Mouse (Mus musculus) heart, postnatal 0 days (tissue): ENCODE results near the gene Fthl17a. TPM values are rescaled to one million over a fixed set of nuclear protein-coding genes. Genes with fewer than 3 reads are reported as not detected.

Source experiments
- ATAC-seq: fragments of 200-750 bp; cut with Nextera tagmentation; 2 replicates; pipeline ENCODE4 v1.8.0; 2017; ENCODE audit warnings: low read depth, moderate number of reproducible peaks, moderate library complexity; ENCODE audit not compliant: insufficient read depth
- DNase-seq: peaks from one replicate; pipeline ENCODE4 v3.0.0-alpha.2; 2016; ENCODE audit warnings: low spot score
- H3K27ac ChIP-seq: fragments of 300-500 bp; sonication (generic); 2 replicates; pipeline ENCODE4 v1.5.1; 2014; ENCODE audit warnings: low read depth, mild to moderate bottlenecking
- H3K27me3 ChIP-seq: fragments of 300-500 bp; sonication (generic); 2 replicates; pipeline ENCODE4 v1.6.1; 2014; ENCODE audit warnings: low read length, mixed read lengths; ENCODE audit not compliant: control insufficient read depth, insufficient read depth
- H3K36me3 ChIP-seq: fragments of 300-500 bp; sonication (generic); replicated peaks from 2 replicates; pipeline ENCODE4 v1.6.1; 2014; ENCODE audit warnings: low read length, mixed read lengths; ENCODE audit not compliant: control insufficient read depth, insufficient read depth
- H3K4me1 ChIP-seq: fragments of 300-500 bp; sonication (generic); 2 replicates; pipeline ENCODE4 v1.6.1; 2014; ENCODE audit warnings: antibody characterized with exemption; ENCODE audit not compliant: control insufficient read depth, insufficient read depth
- H3K4me2 ChIP-seq: fragments of 300-500 bp; sonication (generic); 2 replicates; pipeline ENCODE4 v1.6.1; 2014; ENCODE audit warnings: low read depth, mild to moderate bottlenecking, low read length, moderate library complexity
- H3K4me3 ChIP-seq: fragments of 300-500 bp; sonication (generic); 2 replicates; pipeline ENCODE4 v1.5.1; 2014; ENCODE audit warnings: low read depth, low read length
- H3K9ac ChIP-seq: fragments of 300-500 bp; sonication (generic); replicated peaks from 2 replicates; pipeline ENCODE4 v1.6.1; 2014; ENCODE audit warnings: low read depth, low read length, mixed read lengths
- H3K9me3 ChIP-seq: fragments of 300-500 bp; sonication (generic); replicated peaks from 2 replicates; pipeline ENCODE4 v1.6.1; 2016; ENCODE audit warnings: low read length; ENCODE audit not compliant: control insufficient read depth
- CTCF ChIP-seq: IDR thresholded peaks from 2 replicates; pipeline ENCODE4 v1.5.1; 2016; ENCODE audit warnings: antibody characterized with exemption, control low read depth, low read depth
- EP300 ChIP-seq: IDR thresholded peaks from 2 replicates; pipeline ENCODE4 v1.6.1; 2016; ENCODE audit warnings: antibody characterized with exemption, low read depth
- WGBS: fragments of 180-500 bp; shearing (Covaris S2); extraction: QIAGEN DNeasy Blood & Tissue Kit; methylation state at CpG from one replicate; pipeline ENCODE4 v1.1.7; 2014; 5-methylcytosine and 5-hydroxymethylcytosine counted together
- polyA plus RNA-seq: library from polyadenylated mRNA; unstranded; fragments of >200 nt; fragmentation: Nextera tagmentation; extraction: Ambion mirVana; gene quantifications from 2 replicates; pipeline ENCODE4 v1.2.1, GENCODE M21; 2015
- total RNA-seq: library from RNA; depleted of rRNA; stranded (reverse); fragments of >200 nt; gene quantifications from 2 replicates; pipeline ENCODE4 v1.2.3, GENCODE M21; 2014; ENCODE audit warnings: low replicate concordance; rRNA removed

The Fthl17a gene
- total RNA-seq, result not detected in 2 replicates
- not detected in 2 replicates for polyA plus RNA-seq

GRCm38 (mm10) chrX:85249379-85249778 is at the start of gene Fthl17a:
TSS of gene Fthl17a (plus strand) at chrX:85249679.
- WGBS, result 62% methylated on average over 2 of the region's 2 CpGs
- ATAC-seq, result no peak
- no peak within 1 kb of the TSS for H3K9ac ChIP-seq

GRCm38 (mm10) chrX:85207001-85207400 is 42.5 kb upstream of the Fthl17a start:
- Histone ChIP-seq H3K4me2 (no peak overlapping the region), H3K9me3 (no peaks in the 10 kb centered on the region), H3K9ac (no peak overlapping the region), H3K4me1 (no peaks in the 10 kb centered on the region), H3K27ac (no peak overlapping the region), H3K4me3 (no peak overlapping the region), H3K36me3 (no peaks in the 10 kb centered on the region), H3K27me3 (no peaks in the 10 kb centered on the region)
- WGBS, result 68% methylated on average over 2 of the region's 2 CpGs
- DNase-seq, result no peak
- TF ChIP-seq EP300 (no peak), CTCF (no peak)
- no peak for ATAC-seq

More at GRCm38 (mm10) chrX:85249379-85249778, at the start of gene Fthl17a:
- TF ChIP-seq EP300, result no peak
- TF ChIP-seq CTCF, result no peak
- Histone ChIP-seq H3K27me3 (no peaks in the 10 kb centered on the region), H3K4me3 (no peak within 1 kb of the TSS), H3K4me1 (no peaks in the 10 kb centered on the region), H3K36me3 (no peaks in the 10 kb centered on the region), H3K9me3 (no peaks in the 10 kb centered on the region), H3K4me2 (no peak within 1 kb of the TSS), H3K27ac (no peak within 1 kb of the TSS)
- DNase-seq, result no peak

- TF ChIP-seq CTCF, result no peak
- TF ChIP-seq EP300, result no peak
- Histone ChIP-seq H3K9me3 (no peaks in the 10 kb centered on the region), H3K4me1 (no peaks in the 10 kb centered on the region), H3K4me3 (no peak overlapping the region), H3K9ac (no peak overlapping the region), H3K36me3 (no peaks in the 10 kb centered on the region), H3K27ac (no peak overlapping the region), H3K4me2 (no peak overlapping the region), H3K27me3 (no peaks in the 10 kb centered on the region)
- DNase-seq, result no peak
- no peak for ATAC-seq
These were observed 22.6 kb upstream of the Fthl17a start for GRCm38 (mm10) chrX:85226883-85227282.

- Histone ChIP-seq H3K4me3 (no peak overlapping the region), H3K9me3 (no peaks in the 10 kb centered on the region), H3K4me2 (peak overlapping the region; percentile 36; the same call in 1 of the 2 replicates), H3K9ac (no peak overlapping the region), H3K27me3 (no peaks in the 10 kb centered on the region), H3K27ac (no peak overlapping the region), H3K4me1 (no peaks in the 10 kb centered on the region), H3K36me3 (no peaks in the 10 kb centered on the region)
- 31% methylated on average over 8 of the region's 8 CpGs for WGBS
- DNase-seq (no peak), ATAC-seq (no peak)
- TF ChIP-seq CTCF (no peak), EP300 (no peak)
These were observed 22.3 kb downstream of the Fthl17a start for GRCm38 (mm10) chrX:85271821-85272220.

- WGBS, result 46% methylated on average over 6 of the region's 6 CpGs
- no peak for DNase-seq
- peak overlapping the region; percentile 36; the same call in 1 of the 2 replicates for H3K4me2 ChIP-seq
- ATAC-seq, result no peak
- H3K27ac ChIP-seq, result no peak overlapping the region
- no peak overlapping the region for H3K4me3 ChIP-seq
- no peak overlapping the region for H3K9ac ChIP-seq
- no peaks in the 10 kb centered on the region for H3K27me3 ChIP-seq
- H3K9me3 ChIP-seq, result no peaks in the 10 kb centered on the region
- no peaks in the 10 kb centered on the region for H3K4me1 ChIP-seq
- H3K36me3 ChIP-seq, result no peaks in the 10 kb centered on the region
- TF ChIP-seq CTCF (no peak), EP300 (no peak)
These were observed 22.8 kb downstream of the Fthl17a start for GRCm38 (mm10) chrX:85272296-85272695.

GRCm38 (mm10) chrX:85289846-85290245 is 40.4 kb downstream of the Fthl17a start:
- TF ChIP-seq EP300 (no peak), CTCF (no peak)
- Histone ChIP-seq H3K9me3 (no peaks in the 10 kb centered on the region), H3K4me2 (no peak overlapping the region), H3K27ac (no peak overlapping the region), H3K27me3 (no peaks in the 10 kb centered on the region), H3K9ac (no peak overlapping the region), H3K4me1 (no peaks in the 10 kb centered on the region), H3K36me3 (no peaks in the 10 kb centered on the region), H3K4me3 (no peak overlapping the region)
- no peak for ATAC-seq
- 84% methylated on average over 1 of the region's 1 CpGs for WGBS
- DNase-seq, result no peak
